Mouse (Mus musculus) embryonic fibroblast, embryonic 13.5 days (primary cell): ENCODE data around the gene Tmem145.

Source experiments
- CTCF ChIP-seq: IDR thresholded peaks from 2 replicates; pipeline ENCODE4 v1.5.1; 2011; ENCODE audit warnings: mild to moderate bottlenecking, control low read depth, low read length, moderate library complexity, borderline replicate concordance; ENCODE audit not compliant: insufficient read depth
- POLR2A ChIP-seq: IDR thresholded peaks from 2 replicates; pipeline ENCODE4 v1.6.1; 2011; ENCODE audit warnings: low read depth, mild to moderate bottlenecking, control low read depth, low read length, moderate library complexity

DNA sequence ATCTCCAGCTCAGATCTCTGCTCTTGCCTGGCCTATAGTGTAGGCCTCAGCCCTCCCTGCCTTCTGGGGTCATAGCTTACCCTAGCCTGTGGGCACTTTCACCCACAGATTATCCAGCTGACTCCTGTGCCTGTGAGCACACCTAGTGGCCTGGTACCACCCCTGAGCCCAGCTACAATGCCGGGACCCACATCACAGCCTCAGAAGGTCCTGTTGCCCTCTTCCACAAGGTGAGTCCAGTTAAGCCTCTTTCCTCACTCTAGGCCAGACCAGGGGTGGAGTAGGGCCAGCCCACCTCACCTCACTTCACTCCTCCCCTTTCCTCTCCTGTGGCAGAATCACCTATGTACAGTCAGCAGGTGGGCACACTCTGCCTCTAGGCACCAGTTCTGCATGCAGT lies 15.4 kb upstream of the Tmem145 start:
- no peak for TF ChIP-seq CTCF
- TF ChIP-seq POLR2A = no peak
